Mouse (Mus musculus): ENCODE measurements around the gene Lamb2.

GRCm38 (mm10) chr9:108517253-108517930 lies 37.9 kb downstream of the Lamb2 start:
- TF ChIP-seq CTCF (IDR thresholded peaks at IDR 0.05; ENCODE audit: borderline replicate concordance, extremely low read depth, insufficient read depth, insufficient read length) (no peak), POLR2A (IDR thresholded peaks at IDR 0.05; ENCODE audit: borderline replicate concordance, extremely low read depth, insufficient read depth, insufficient read length, poor library complexity, severe bottlenecking) (no peak)
